Mouse (Mus musculus) liver, adult 2 months (tissue): Measurements from ENCODE around the gene Kif17. TPM values are rescaled to one million over a fixed set of nuclear protein-coding genes. Genes with fewer than 3 reads are reported as not detected.

Experiments used
- DNase-seq: peaks from one replicate; pipeline ENCODE4 v3.0.0-alpha.2; 2011; ENCODE audit warnings: low read depth, low spot score; ENCODE audit errors: extremely low read depth
- H3K27ac ChIP-seq: fragments of 200-500 bp; replicated peaks from 2 replicates; pipeline ENCODE4 v1.5.1; 2012; ENCODE audit warnings: low read depth, mild to moderate bottlenecking, control low read depth, inconsistent platforms, low read length; ENCODE audit not compliant: insufficient read depth
- H3K27me3 ChIP-seq: fragments of 200-500 bp; 2 replicates; pipeline ENCODE4 v1.6.1; 2012; ENCODE audit warnings: mild to moderate bottlenecking, moderate library complexity, low read length, inconsistent platforms; ENCODE audit not compliant: control insufficient read depth, insufficient read depth
- H3K36me3 ChIP-seq: fragments of 200-500 bp; 2 replicates; pipeline ENCODE4 v1.6.1; 2012; ENCODE audit warnings: low read length, inconsistent platforms; ENCODE audit not compliant: control insufficient read depth, insufficient read depth
- H3K4me1 ChIP-seq: fragments of 200-500 bp; 2 replicates; pipeline ENCODE4 v1.6.1; 2011; ENCODE audit warnings: low read length; ENCODE audit not compliant: control insufficient read depth, insufficient read depth
- H3K4me3 ChIP-seq: fragments of 200-500 bp; 2 replicates; pipeline ENCODE4 v1.5.1; 2011; ENCODE audit warnings: low read depth, mild to moderate bottlenecking, control low read depth, low read length, moderate library complexity; ENCODE audit not compliant: insufficient read depth
- H3K79me2 ChIP-seq: fragments of 200-500 bp; 2 replicates; pipeline ENCODE4 v1.6.1; 2012; ENCODE audit warnings: inconsistent platforms, mild to moderate bottlenecking, low read length, moderate library complexity; ENCODE audit not compliant: control insufficient read depth, insufficient read depth
- H3K9ac ChIP-seq: fragments of 200-500 bp; 2 replicates; pipeline ENCODE4 v1.6.1; 2012; ENCODE audit warnings: low read depth, mild to moderate bottlenecking, control low read depth, inconsistent platforms, low read length
- CTCF ChIP-seq: fragments of 200-500 bp; IDR thresholded peaks from 2 replicates; pipeline ENCODE4 v1.5.1; 2011; ENCODE audit warnings: low read depth, low read length, control low read depth
- POLR2A ChIP-seq: fragments of 200-500 bp; IDR thresholded peaks from 2 replicates; pipeline ENCODE4 v1.6.1; 2011; ENCODE audit warnings: low read length, control low read depth; ENCODE audit not compliant: insufficient read depth; ENCODE audit errors: extremely low read depth
- WGBS: fragments of 180-500 bp; shearing (Covaris S2); methylation state at CpG from one replicate; pipeline ENCODE4 v1.1.7; 2018; 5-methylcytosine and 5-hydroxymethylcytosine counted together
- polyA plus RNA-seq: library from polyadenylated mRNA; depleted of rRNA; stranded (reverse); fragments of >200 nt; gene quantifications from 2 replicates; pipeline ENCODE4 v1.2.3, GENCODE M21; 2012
- total RNA-seq: library from RNA; depleted of rRNA; stranded (reverse); fragments of >200 nt; gene quantifications from 2 replicates; pipeline ENCODE4 v1.2.3, GENCODE M21; 2014

Kif17 gene
- total and polyA plus RNA-seq, 2 experiments, result under 0.01 to 0.06 TPM

- no peaks in the 10 kb centered on the region for H3K79me2 ChIP-seq
- WGBS, result 90% methylated on average over 4 of the region's 4 CpGs
- peaks cover 11% of the 10 kb centered on the region for H3K4me1 ChIP-seq
- no peak for TF ChIP-seq CTCF
- TF ChIP-seq POLR2A, result no peak
- H3K4me3 ChIP-seq, result no peak overlapping the region
- DNase-seq, result no peak
- H3K9ac ChIP-seq, result no peak overlapping the region
- no peak overlapping the region for H3K27ac ChIP-seq
- H3K27me3 ChIP-seq, result no peaks in the 10 kb centered on the region
- no peaks in the 10 kb centered on the region for H3K36me3 ChIP-seq
Measured at GRCm38 (mm10) chr4:138333135-138333534, 82.9 kb downstream of the Kif17 start.

GRCm38 (mm10) chr4:138335036-138335435 lies 84.8 kb downstream of the Kif17 start:
- Histone ChIP-seq H3K27me3 (no peaks in the 10 kb centered on the region), H3K9ac (no peak overlapping the region), H3K79me2 (no peaks in the 10 kb centered on the region), H3K4me3 (no peak overlapping the region), H3K27ac (no peak overlapping the region), H3K36me3 (no peaks in the 10 kb centered on the region), H3K4me1 (peaks cover 12% of the 10 kb centered on the region)
- TF ChIP-seq CTCF (no peak), POLR2A (no peak)
- no peak for DNase-seq
- 83% methylated on average over 12 of the region's 12 CpGs for WGBS

- 90% methylated on average over 6 of the region's 6 CpGs for WGBS
- H3K27ac ChIP-seq, result no peak overlapping the region
- H3K27me3 ChIP-seq, result no peaks in the 10 kb centered on the region
- no peak overlapping the region for H3K4me3 ChIP-seq
- no peaks in the 10 kb centered on the region for H3K36me3 ChIP-seq
- no peaks in the 10 kb centered on the region for H3K79me2 ChIP-seq
- no peak for TF ChIP-seq POLR2A
- TF ChIP-seq CTCF, result 0 out of 2 replicates have a peak, but pooled peaks have one; percentile 16
- H3K9ac ChIP-seq, result no peak overlapping the region
- H3K4me1 ChIP-seq, result peaks cover 12% of the 10 kb centered on the region
- no peak for DNase-seq
Measured at GRCm38 (mm10) chr4:138335648-138336047, 85.4 kb downstream of the Kif17 start.

GRCm38 (mm10) chr4:138336876-138337275 lies 86.6 kb downstream of the Kif17 start:
- 50% methylated on average over 5 of the region's 5 CpGs for WGBS
- Histone ChIP-seq H3K27me3 (no peaks in the 10 kb centered on the region), H3K27ac (no peak overlapping the region), H3K4me3 (no peak overlapping the region), H3K4me1 (peaks cover 13% of the 10 kb centered on the region), H3K9ac (no peak overlapping the region), H3K79me2 (no peaks in the 10 kb centered on the region), H3K36me3 (no peaks in the 10 kb centered on the region)
- no peak for DNase-seq
- no peak for TF ChIP-seq CTCF
- no peak for TF ChIP-seq POLR2A

- 18% methylated on average over 9 of the region's 9 CpGs for WGBS
- Histone ChIP-seq H3K9ac (no peak overlapping the region), H3K27ac (peak overlapping the region; percentile 5; the same call in 1 of the 2 replicates), H3K4me1 (peaks cover 16% of the 10 kb centered on the region), H3K36me3 (no peaks in the 10 kb centered on the region), H3K27me3 (no peaks in the 10 kb centered on the region), H3K4me3 (no peak overlapping the region), H3K79me2 (no peaks in the 10 kb centered on the region)
- TF ChIP-seq POLR2A, result no peak
- TF ChIP-seq CTCF, result no peak
- peak; percentile 85 for DNase-seq
Measured at GRCm38 (mm10) chr4:138337341-138337740, 87.1 kb downstream of the Kif17 start.

- peaks cover 27% of the 10 kb centered on the region for H3K4me1 ChIP-seq
- H3K4me3 ChIP-seq, result no peak overlapping the region
- H3K9ac ChIP-seq, result no peak overlapping the region
- DNase-seq, result no peak
- peak; percentile 42 for TF ChIP-seq CTCF
- no peak for TF ChIP-seq POLR2A
- H3K36me3 ChIP-seq, result no peaks in the 10 kb centered on the region
- 51% methylated on average over 4 of the region's 4 CpGs for WGBS
- no peaks in the 10 kb centered on the region for H3K27me3 ChIP-seq
- no peak overlapping the region for H3K27ac ChIP-seq
- H3K79me2 ChIP-seq, result no peaks in the 10 kb centered on the region
Measured at GRCm38 (mm10) chr4:138339963-138340362, 89.7 kb downstream of the Kif17 start.
